Mouse (Mus musculus) layer of hippocampus, postnatal 25 days (tissue): ENCODE data around the gene Arhgdig. TPM values are rescaled to one million over a fixed set of nuclear protein-coding genes. Genes with fewer than 3 reads are reported as not detected.

Source experiments
- total RNA-seq, 2 experiments: library from RNA; stranded (reverse); gene quantifications; 2 replicates each; pipeline ENCODE4 v1.2.3; 2021

Gene Arhgdig
- total RNA-seq, 2 experiments from 2014 or later = 71.8 to 83.1 TPM

Other genes starting within 250 kb of the Arhgdig start
- gene Capn15, start 222.0 kb downstream of the Arhgdig start, total RNA-seq = 10 to 100 TPM; 48.7 to 55.2 TPM
- gene Rab11fip3, start 138.2 kb downstream of the Arhgdig start, total RNA-seq = 100 to 1,000 TPM in 1 of 2 experiments, 10 to 100 TPM in 1; 97.3 to 104 TPM
- 10 to 100 TPM; 27.2 to 28.2 TPM for gene Decr2, start 117.4 kb downstream of the Arhgdig start, total RNA-seq
- 1 to 10 TPM; 4.1 TPM for gene Nme4, start 112.2 kb downstream of the Arhgdig start, total RNA-seq
- 10 to 100 TPM; 11.4 to 13.1 TPM for gene Tmem8, start 94.5 kb downstream of the Arhgdig start, total RNA-seq
- 10 to 100 TPM; 63.4 to 68.9 TPM for gene Mrpl28, start 84.3 kb downstream of the Arhgdig start, total RNA-seq
- 10 to 100 TPM; 23.2 to 23.6 TPM for gene Axin1, start 69.1 kb downstream of the Arhgdig start, total RNA-seq
- gene Pdia2, start 8.7 kb downstream of the Arhgdig start, total RNA-seq = under 1 TPM; 0.30 to 0.80 TPM
- 10 to 100 TPM; 36.8 to 52.1 TPM for gene Rgs11, start 4.8 kb downstream of the Arhgdig start, total RNA-seq
- gene Fam234a, start 36.5 kb upstream of the Arhgdig start, total RNA-seq = 10 to 100 TPM; 16.1 to 17.5 TPM
- gene Luc7l, start 45.1 kb upstream of the Arhgdig start, total RNA-seq = 10 to 100 TPM; 77.6 to 86.4 TPM
- 10 to 100 TPM; 72.1 to 76.1 TPM for gene Neurl1b, start 207.0 kb upstream of the Arhgdig start, total RNA-seq